Mouse (Mus musculus) spleen, adult 2 months (tissue): ENCODE measurements around the gene Drc3. TPM values are rescaled to one million over a fixed set of nuclear protein-coding genes. Genes with fewer than 3 reads are reported as not detected.

Experiments
- DNase-seq, 2 experiments: peaks; one replicate each; pipeline versions ENCODE4 v3.0.0 to v3.0.0-alpha.2; 2012 to 2021; ENCODE audit warnings: low spot score in 2 of 2, low read depth in 1 of 2
- H3K27ac ChIP-seq: fragments of 200-500 bp; 2 replicates; pipeline ENCODE4 v1.5.1; 2012; ENCODE audit warnings: low read length, inconsistent platforms; ENCODE audit not compliant: insufficient read depth
- H3K27me3 ChIP-seq: fragments of 200-500 bp; 2 replicates; pipeline ENCODE4 v1.6.1; 2012; ENCODE audit warnings: mild to moderate bottlenecking, moderate library complexity, low read length, inconsistent platforms; ENCODE audit not compliant: control insufficient read depth, insufficient read depth
- H3K36me3 ChIP-seq: fragments of 200-500 bp; 2 replicates; pipeline ENCODE4 v1.6.1; 2012; ENCODE audit warnings: mild to moderate bottlenecking, low read length, inconsistent platforms; ENCODE audit not compliant: control insufficient read depth, insufficient read depth
- H3K4me1 ChIP-seq: fragments of 200-500 bp; 2 replicates; pipeline ENCODE4 v1.6.1; 2011; ENCODE audit warnings: inconsistent platforms; ENCODE audit not compliant: control insufficient read depth, insufficient read depth, insufficient read length
- H3K4me3 ChIP-seq: fragments of 200-500 bp; 2 replicates; pipeline ENCODE4 v1.5.1; 2011; ENCODE audit warnings: mild to moderate bottlenecking, inconsistent platforms; ENCODE audit not compliant: insufficient read depth, insufficient read length; ENCODE audit errors: extremely low read depth
- CTCF ChIP-seq: fragments of 200-500 bp; IDR thresholded peaks from 2 replicates; pipeline ENCODE4 v1.5.1; 2011; ENCODE audit warnings: mild to moderate bottlenecking, inconsistent platforms; ENCODE audit not compliant: insufficient read depth, insufficient read length, insufficient replicate concordance; ENCODE audit errors: extremely low read depth
- POLR2A ChIP-seq: fragments of 200-500 bp; IDR thresholded peaks from 2 replicates; pipeline ENCODE4 v1.6.1; 2011; ENCODE audit warnings: low read depth, low read length, inconsistent platforms
- WGBS: fragments of 180-500 bp; shearing (Covaris S2); methylation state at CpG from one replicate; pipeline ENCODE4 v1.1.7; 2018; 5-methylcytosine and 5-hydroxymethylcytosine counted together
- polyA plus RNA-seq: library from polyadenylated mRNA; depleted of rRNA; stranded (reverse); fragments of >200 nt; gene quantifications from 2 replicates; pipeline ENCODE4 v1.2.3, GENCODE M21; 2012

Gene Drc3
- polyA plus RNA-seq, 1 experiment: 0.22 TPM

- 84% methylated on average over 10 of the region's 10 CpGs for WGBS
- Histone ChIP-seq H3K27ac (no peak overlapping the region), H3K36me3 (no peaks in the 10 kb centered on the region), H3K4me3 (no peak overlapping the region), H3K27me3 (no peaks in the 10 kb centered on the region), H3K4me1 (no peaks in the 10 kb centered on the region)
- no peak for DNase-seq
- TF ChIP-seq POLR2A: no peak
- TF ChIP-seq CTCF: no peak
Measured at GRCm38 (mm10) chr11:60319257-60320066, 33.7 kb upstream of the Drc3 start.

GRCm38 (mm10) chr11:60320426-60321037 lies 32.6 kb upstream of the Drc3 start:
- H3K4me1 ChIP-seq: no peaks in the 10 kb centered on the region
- 50% methylated on average over 8 of the region's 8 CpGs for WGBS
- no peaks in the 10 kb centered on the region for H3K36me3 ChIP-seq
- no peak for DNase-seq
- no peak overlapping the region for H3K27ac ChIP-seq
- H3K4me3 ChIP-seq: no peak overlapping the region
- no peaks in the 10 kb centered on the region for H3K27me3 ChIP-seq
- TF ChIP-seq POLR2A (no peak), CTCF (no peak)

- 87% methylated on average over 2 of the region's 2 CpGs for WGBS
- DNase-seq: no peak
- H3K36me3 ChIP-seq: no peaks in the 10 kb centered on the region
- H3K4me3 ChIP-seq: no peak overlapping the region
- no peaks in the 10 kb centered on the region for H3K4me1 ChIP-seq
- TF ChIP-seq POLR2A: no peak
- TF ChIP-seq CTCF: no peak
- H3K27ac ChIP-seq: no peak overlapping the region
- H3K27me3 ChIP-seq: no peaks in the 10 kb centered on the region
Measured at GRCm38 (mm10) chr11:60321438-60321837, 31.7 kb upstream of the Drc3 start.

DNA sequence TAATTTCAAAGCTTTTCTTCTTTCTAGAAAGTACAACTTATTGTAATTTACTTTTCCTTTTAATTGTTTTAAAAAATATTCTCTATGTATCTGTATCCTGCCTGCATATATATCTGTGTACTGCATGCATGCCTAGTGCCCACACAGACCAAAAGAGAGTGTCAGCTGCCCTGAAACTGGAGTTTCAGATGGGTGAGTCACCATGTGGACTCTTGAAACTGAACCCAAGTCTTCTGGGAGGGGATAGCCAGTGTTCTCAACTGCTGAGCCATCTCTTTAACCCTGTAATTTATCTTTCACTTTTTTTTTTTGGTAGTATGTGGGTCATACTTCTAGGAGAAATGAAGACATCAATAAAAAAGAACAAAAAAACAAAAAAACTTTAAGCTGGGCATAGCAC lies 29.4 kb upstream of the Drc3 start:
- H3K4me1 ChIP-seq: no peaks in the 10 kb centered on the region
- no peaks in the 10 kb centered on the region for H3K27me3 ChIP-seq
- H3K27ac ChIP-seq: no peak overlapping the region
- TF ChIP-seq CTCF (no peak), POLR2A (no peak)
- no peak overlapping the region for H3K4me3 ChIP-seq
- H3K36me3 ChIP-seq: no peaks in the 10 kb centered on the region
- no peak for DNase-seq

DNA sequence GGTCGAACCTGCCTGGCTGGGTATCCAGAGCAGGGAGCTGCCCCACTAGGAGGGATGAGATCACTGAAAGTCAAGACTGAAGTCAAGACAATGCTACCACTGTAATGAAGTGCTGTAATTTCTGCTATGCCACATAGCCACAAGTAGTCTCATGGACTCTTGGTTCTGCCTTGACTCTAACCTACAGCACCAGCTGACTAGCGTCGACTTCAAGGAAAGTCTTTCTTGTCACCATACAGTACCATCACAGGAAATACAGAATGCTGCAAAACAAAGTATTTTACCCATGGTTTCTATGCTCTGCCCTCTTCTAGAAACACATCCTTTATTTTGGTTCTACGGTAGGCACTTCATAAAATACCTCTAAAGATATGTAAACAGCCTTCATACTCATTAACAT lies 22.6 kb upstream of the Drc3 start:
- H3K27me3 ChIP-seq: no peaks in the 10 kb centered on the region
- no peak for DNase-seq
- 77% methylated on average over 4 of the region's 4 CpGs for WGBS
- peaks cover 3% of the 10 kb centered on the region; the same call in 1 of the 2 replicates for H3K4me1 ChIP-seq
- no peaks in the 10 kb centered on the region for H3K36me3 ChIP-seq
- TF ChIP-seq POLR2A (no peak), CTCF (no peak)
- H3K4me3 ChIP-seq: no peak overlapping the region
- 0 out of 2 replicates have a peak overlapping the region, but pooled peaks have one; percentile 18 for H3K27ac ChIP-seq

DNA sequence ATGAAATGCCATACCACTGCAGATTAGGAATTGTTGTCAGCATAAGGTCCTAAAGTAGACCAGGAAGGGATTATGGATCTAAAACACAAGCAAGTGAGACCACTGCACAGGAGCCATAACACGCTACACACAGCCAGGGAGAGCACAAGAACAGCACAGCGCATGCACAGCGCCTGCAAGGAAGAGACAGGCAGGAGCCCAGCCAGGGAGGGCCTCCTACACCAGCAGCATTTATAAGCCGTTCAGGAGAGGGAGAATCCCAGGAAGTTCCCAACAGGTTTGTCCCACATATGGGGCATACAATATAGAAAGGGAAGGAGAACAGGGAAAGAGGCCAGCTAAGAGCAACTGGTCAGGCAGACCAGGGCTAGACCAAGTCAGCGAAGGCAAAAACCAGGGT lies 19.7 kb upstream of the Drc3 start:
- 90% methylated on average over 5 of the region's 5 CpGs for WGBS
- DNase-seq: no peak
- H3K4me3 ChIP-seq: no peak overlapping the region
- no peaks in the 10 kb centered on the region for H3K36me3 ChIP-seq
- H3K27ac ChIP-seq: peak overlapping the region; percentile 22
- TF ChIP-seq CTCF (no peak), POLR2A (no peak)
- no peaks in the 10 kb centered on the region for H3K27me3 ChIP-seq
- H3K4me1 ChIP-seq: peaks cover 6% of the 10 kb centered on the region; the same call in 1 of the 2 replicates

DNA sequence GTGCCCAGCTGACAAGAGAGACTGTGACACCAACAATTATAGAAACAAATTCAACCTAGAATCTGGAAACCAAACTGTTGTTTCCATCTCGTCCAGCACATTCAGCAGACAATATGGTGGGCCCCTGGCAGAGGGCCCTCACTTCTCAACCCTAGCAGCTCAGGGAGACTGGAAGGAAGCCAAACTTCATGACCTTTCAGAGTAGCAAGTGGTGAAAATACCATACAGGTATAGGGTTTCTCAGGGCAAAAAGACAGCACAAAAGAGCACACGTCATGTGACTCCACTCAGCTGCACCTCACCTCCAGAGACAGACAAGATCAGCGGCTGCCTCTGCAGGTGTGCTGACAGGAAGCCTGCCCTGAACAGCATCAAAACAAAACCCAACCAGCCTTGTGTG lies 19.0 kb upstream of the Drc3 start:
- peaks cover 6% of the 10 kb centered on the region; the same call in 1 of the 2 replicates for H3K4me1 ChIP-seq
- peak overlapping the region; percentile 22; the same call in 1 of the 2 replicates for H3K27ac ChIP-seq
- 59% methylated on average over 3 of the region's 3 CpGs for WGBS
- no peak overlapping the region for H3K4me3 ChIP-seq
- H3K36me3 ChIP-seq: no peaks in the 10 kb centered on the region
- H3K27me3 ChIP-seq: no peaks in the 10 kb centered on the region
- DNase-seq: peak in 1 of 2 experiments; percentile 11
- TF ChIP-seq CTCF (no peak), POLR2A (no peak)
